Mouse (Mus musculus): ENCODE data around the gene Mdh1b.

DNA sequence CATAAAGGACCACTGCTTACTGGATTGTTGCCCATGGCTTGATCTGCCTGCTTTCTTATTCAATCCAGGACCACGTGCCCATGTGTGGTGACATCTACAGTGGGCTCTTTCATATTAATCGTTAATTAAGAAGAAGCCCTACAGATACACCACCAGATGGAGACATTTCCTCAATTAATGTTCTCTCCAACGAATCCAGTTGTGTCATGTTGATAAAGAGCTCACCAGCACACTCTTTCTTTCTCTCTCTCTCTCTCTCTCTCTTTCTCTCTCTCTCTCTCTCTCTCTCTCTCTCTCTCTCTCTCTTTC is 61.3 kb downstream of the Mdh1b start:
- TF ChIP-seq POLR2A (IDR thresholded peaks at IDR 0.05; ENCODE audit: insufficient read depth, low read depth, low read length) (no peak), CTCF (IDR thresholded peaks at IDR 0.05; ENCODE audit: insufficient read depth, low read depth, low read length) (no peak)
